Mouse (Mus musculus): ENCODE results near the gene Ano8. TPM values are rescaled to one million over a fixed set of nuclear protein-coding genes. Genes with fewer than 3 reads are reported as not detected.

Gene Ano8
- 4.6 TPM for polyA plus RNA-seq (2014; fragmentation: Illumina TruSeq; extraction: RNeasy Lipid Tissue Mini Kit (QIAGEN cat#74804); ENCODE audit: insufficient read depth, low read depth, low replicate concordance)

DNA sequence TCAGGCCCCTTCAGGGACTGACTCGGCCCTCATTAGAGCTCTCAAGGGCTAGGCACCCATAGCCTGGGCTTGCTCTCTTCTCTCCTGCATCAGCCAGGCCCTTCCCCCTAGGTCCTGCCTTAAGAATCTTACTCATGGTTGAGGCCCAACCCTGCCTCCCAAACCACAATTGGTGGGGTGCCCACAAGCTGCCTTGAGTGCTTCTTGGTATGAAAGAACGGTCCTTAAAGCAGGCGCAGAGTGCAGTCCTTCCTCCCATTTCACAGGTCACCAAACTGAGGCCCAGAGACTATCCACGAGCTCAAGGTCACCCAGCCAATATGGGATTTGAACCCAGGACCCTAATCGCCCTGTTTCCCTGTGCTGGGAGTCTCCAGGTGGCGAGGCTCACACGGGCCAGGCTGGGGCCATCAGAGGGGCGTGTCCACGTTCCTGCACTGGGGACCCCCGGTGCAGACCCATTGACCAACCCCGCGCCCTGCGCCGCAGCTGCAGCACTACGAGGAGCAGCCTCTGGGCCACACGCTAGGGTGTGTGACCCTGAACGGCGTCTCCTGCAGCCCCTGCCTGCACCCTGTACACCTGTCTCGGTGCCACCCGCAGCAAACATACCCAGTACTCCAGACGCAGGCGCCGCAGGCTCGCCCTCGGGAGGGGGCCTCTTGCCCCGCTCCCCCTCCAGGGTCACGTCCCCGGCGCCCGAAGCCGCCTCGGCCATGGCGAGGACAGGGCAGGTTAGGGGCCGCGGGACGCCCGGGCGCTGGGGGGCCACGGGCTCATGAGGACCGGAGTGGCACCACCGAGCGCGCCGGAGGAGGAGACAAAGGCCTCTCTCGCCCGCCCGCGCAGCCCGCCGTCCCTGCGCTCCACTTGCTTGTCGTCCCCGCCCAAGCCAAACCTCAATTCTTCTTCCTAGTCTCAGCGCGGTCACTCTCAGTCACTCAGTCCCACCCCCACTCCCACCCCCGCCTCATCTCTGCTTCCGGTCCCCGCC lies at the start of gene Ano8:
Ano8 (minus strand) TSS at position 822 of the 994 bp plus-strand sequence.

DNA sequence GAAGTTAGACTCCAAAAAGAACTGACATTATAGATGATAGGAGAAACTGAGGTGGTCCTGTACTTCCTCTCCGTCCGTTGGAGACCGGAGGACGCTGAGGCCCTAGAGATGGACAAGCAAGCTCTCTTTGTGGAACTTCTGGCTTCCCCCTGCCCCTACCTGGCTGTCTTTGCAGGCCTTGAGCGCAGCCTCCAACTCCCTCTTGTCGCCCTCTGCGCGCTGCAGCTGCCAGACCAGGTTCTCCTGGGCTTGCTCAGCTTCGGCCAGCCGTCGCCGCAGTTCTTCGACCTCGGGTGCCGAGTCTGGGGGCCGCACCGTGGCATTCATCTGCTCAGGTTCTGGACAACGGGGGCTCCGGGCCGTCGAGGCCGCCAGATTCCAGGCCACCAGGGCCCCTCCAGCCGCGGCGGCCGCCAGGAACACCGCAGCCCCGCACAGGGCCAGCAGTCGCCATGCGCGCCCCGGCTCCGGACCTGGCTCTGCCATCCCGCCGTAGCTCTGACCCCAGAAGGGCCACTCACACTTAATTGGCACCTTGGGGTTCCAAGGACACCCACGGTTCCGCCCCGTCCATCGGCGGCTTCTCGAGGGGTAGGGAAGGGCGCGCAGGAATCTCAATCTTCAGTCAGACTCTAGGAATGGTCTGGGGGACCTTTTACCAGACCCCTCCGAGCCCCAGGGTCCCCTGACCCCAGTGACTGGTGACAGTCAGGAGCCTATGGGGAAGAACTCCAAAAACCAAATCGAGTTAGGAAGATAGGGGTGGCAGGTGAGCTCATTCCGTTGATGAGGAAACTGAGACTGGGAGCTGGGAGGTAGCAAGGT lies 39.7 kb upstream of the Ano8 start, which contains the start of gene Ccdc194:
Ccdc194 (minus strand) TSS at position 486 of the 825 bp plus-strand sequence.

GRCm38 (mm10) chr8:71511644-71512043 lies 25.9 kb upstream of the Ano8 start, which contains the start of gene Plvap:
Gene Plvap, minus strand, starts transcription at chr8:71511752.

DNA sequence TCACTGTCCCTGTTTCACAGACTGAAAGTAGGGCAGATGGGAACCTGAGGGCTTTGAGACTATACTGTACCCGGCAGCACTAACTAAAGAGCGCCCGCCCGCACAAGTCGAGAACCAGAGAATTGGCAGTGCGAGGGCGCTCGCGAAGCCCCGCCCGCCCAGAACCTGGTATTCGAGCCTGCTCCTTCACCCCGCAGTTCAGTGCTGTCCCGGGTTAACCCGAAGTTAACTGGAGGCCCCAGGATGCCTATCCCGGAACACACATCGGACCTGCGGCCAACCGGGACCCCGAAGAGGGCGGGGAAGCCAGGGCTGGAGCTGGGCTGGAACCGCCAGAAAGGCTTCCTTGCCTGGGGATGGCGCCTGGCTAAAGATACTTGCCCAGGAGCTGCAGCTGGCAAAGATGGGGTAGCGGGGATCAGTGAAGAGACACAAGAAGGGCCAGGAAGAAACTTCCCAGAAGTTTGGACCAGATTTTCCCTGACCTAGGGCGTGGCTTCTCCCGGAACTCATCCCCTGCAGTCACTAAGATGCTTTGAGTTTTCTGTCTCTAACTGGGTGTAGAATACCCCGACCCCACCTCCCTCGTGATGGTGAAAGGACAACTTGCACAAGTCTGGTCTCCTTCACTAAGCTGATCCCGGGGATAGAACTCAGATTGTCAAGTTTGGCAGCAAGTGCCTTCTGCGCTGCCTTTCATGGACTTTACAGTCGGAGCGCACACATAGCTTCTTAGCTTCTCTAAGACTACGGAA lies 2.1 kb upstream of the Ano8 start, which contains the start of gene Gtpbp3:
Gtpbp3 (plus strand) TSS at position 413 of the 755 bp plus-strand sequence.

GRCm38 (mm10) chr8:71468916-71469315 lies 16.8 kb downstream of the Ano8 start, which contains the start of gene Dda1:
Gene Dda1, plus strand, starts transcription at chr8:71469199.

DNA sequence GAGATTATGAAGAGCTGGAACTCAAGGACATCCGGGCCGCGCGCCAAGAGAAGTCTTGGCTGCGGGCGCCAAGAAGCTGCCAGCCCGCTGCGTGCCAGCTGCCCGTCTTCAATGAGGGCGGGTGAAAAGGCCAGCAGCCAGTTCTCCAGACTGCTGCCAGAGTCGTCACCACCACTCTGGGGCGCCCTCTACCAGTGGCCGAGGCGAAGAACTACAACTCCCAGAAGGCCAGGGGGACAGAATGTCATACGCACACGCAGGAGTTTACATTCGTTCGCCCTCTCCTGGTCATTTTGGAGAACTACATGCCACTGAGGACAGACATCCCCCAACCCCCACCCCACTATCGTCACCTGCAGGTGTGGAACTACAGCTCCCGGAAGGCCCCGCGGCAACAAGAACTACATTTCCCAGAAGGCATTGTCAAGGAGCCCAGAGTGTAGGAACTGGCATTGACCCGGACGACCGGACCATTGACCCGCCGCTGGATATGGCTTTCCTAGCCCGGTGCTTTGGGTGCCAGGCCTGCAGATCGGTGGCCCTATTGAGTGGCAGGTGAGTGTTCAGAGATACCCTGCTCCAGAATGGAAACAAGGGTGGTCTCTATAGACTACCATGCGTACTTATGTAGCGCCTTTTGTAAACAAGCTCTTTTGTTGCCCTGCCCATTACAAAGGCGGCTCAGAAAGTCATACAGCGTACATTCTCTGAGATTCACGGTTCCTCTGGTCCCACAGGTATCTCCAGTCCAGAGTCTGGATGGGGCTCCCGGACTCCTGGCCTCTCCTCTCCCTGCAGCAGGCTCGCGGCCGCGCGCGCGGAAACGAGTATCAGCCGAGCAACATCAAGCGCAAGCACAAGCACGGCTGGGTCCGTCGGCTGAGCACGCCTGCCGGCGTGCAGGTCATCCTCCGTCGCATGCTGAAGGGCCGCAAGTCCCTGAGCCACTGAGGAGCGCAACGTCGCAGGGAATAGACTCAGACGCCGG lies 21.0 kb downstream of the Ano8 start, which contains the start of gene Mrpl34:
Mrpl34 (plus strand) TSS at position 447 of the 988 bp plus-strand sequence.

GRCm38 (mm10) chr8:71463188-71464033 lies 22.4 kb downstream of the Ano8 start, which contains the start of gene Abhd8:
Gene Abhd8, minus strand, starts transcription at chr8:71463655.

Other genes starting within 250 kb of the Ano8 start
- gene Myo9b, start 213.2 kb downstream of the Ano8 start, polyA plus RNA-seq (2014; fragmentation: Illumina TruSeq; extraction: RNeasy Lipid Tissue Mini Kit (QIAGEN cat#74804); ENCODE audit: insufficient read depth, low read depth, low replicate concordance): 19.5 TPM
- gene Haus8, start 213.0 kb downstream of the Ano8 start, polyA plus RNA-seq (2014; fragmentation: Illumina TruSeq; extraction: RNeasy Lipid Tissue Mini Kit (QIAGEN cat#74804); ENCODE audit: insufficient read depth, low read depth, low replicate concordance): 14.8 TPM
- gene Use1, start 119.1 kb downstream of the Ano8 start, polyA plus RNA-seq (2014; fragmentation: Illumina TruSeq; extraction: RNeasy Lipid Tissue Mini Kit (QIAGEN cat#74804); ENCODE audit: insufficient read depth, low read depth, low replicate concordance): 199 TPM
- gene Ocel1, start 114.7 kb downstream of the Ano8 start, polyA plus RNA-seq (2014; fragmentation: Illumina TruSeq; extraction: RNeasy Lipid Tissue Mini Kit (QIAGEN cat#74804); ENCODE audit: insufficient read depth, low read depth, low replicate concordance): 8.3 TPM
- 33.0 TPM for gene Nr2f6, start 104.0 kb downstream of the Ano8 start, polyA plus RNA-seq (2014; fragmentation: Illumina TruSeq; extraction: RNeasy Lipid Tissue Mini Kit (QIAGEN cat#74804); ENCODE audit: insufficient read depth, low read depth, low replicate concordance)
- 49.5 TPM for gene Ushbp1, start 90.2 kb downstream of the Ano8 start, polyA plus RNA-seq (2014; fragmentation: Illumina TruSeq; extraction: RNeasy Lipid Tissue Mini Kit (QIAGEN cat#74804); ENCODE audit: insufficient read depth, low read depth, low replicate concordance)
- gene Babam1, start 89.1 kb downstream of the Ano8 start, polyA plus RNA-seq (2014; fragmentation: Illumina TruSeq; extraction: RNeasy Lipid Tissue Mini Kit (QIAGEN cat#74804); ENCODE audit: insufficient read depth, low read depth, low replicate concordance): 65.2 TPM
- not detected for gene Ankle1, start 80.0 kb downstream of the Ano8 start, polyA plus RNA-seq (2014; fragmentation: Illumina TruSeq; extraction: RNeasy Lipid Tissue Mini Kit (QIAGEN cat#74804); ENCODE audit: insufficient read depth, low read depth, low replicate concordance)
- 16.1 TPM for gene Abhd8, start 22.3 kb downstream of the Ano8 start, polyA plus RNA-seq (2014; fragmentation: Illumina TruSeq; extraction: RNeasy Lipid Tissue Mini Kit (QIAGEN cat#74804); ENCODE audit: insufficient read depth, low read depth, low replicate concordance)
- 65.5 TPM for gene Mrpl34, start 21.0 kb downstream of the Ano8 start, polyA plus RNA-seq (2014; fragmentation: Illumina TruSeq; extraction: RNeasy Lipid Tissue Mini Kit (QIAGEN cat#74804); ENCODE audit: insufficient read depth, low read depth, low replicate concordance)
- gene Dda1, start 16.8 kb downstream of the Ano8 start, polyA plus RNA-seq (2014; fragmentation: Illumina TruSeq; extraction: RNeasy Lipid Tissue Mini Kit (QIAGEN cat#74804); ENCODE audit: insufficient read depth, low read depth, low replicate concordance): 33.9 TPM
- gene Gtpbp3, start 2.1 kb upstream of the Ano8 start, polyA plus RNA-seq (2014; fragmentation: Illumina TruSeq; extraction: RNeasy Lipid Tissue Mini Kit (QIAGEN cat#74804); ENCODE audit: insufficient read depth, low read depth, low replicate concordance): 10.1 TPM
- gene Plvap, start 25.8 kb upstream of the Ano8 start, polyA plus RNA-seq (2014; fragmentation: Illumina TruSeq; extraction: RNeasy Lipid Tissue Mini Kit (QIAGEN cat#74804); ENCODE audit: insufficient read depth, low read depth, low replicate concordance): 350 TPM
- not detected for gene Ccdc194, start 39.7 kb upstream of the Ano8 start, polyA plus RNA-seq (2014; fragmentation: Illumina TruSeq; extraction: RNeasy Lipid Tissue Mini Kit (QIAGEN cat#74804); ENCODE audit: insufficient read depth, low read depth, low replicate concordance)
- gene Bst2, start 51.5 kb upstream of the Ano8 start, polyA plus RNA-seq (2014; fragmentation: Illumina TruSeq; extraction: RNeasy Lipid Tissue Mini Kit (QIAGEN cat#74804); ENCODE audit: insufficient read depth, low read depth, low replicate concordance): 272 TPM
- 65.4 TPM for gene Mvb12a, start 57.0 kb upstream of the Ano8 start, polyA plus RNA-seq (2014; fragmentation: Illumina TruSeq; extraction: RNeasy Lipid Tissue Mini Kit (QIAGEN cat#74804); ENCODE audit: insufficient read depth, low read depth, low replicate concordance)
- gene Tmem221, start 72.9 kb upstream of the Ano8 start, polyA plus RNA-seq (2014; fragmentation: Illumina TruSeq; extraction: RNeasy Lipid Tissue Mini Kit (QIAGEN cat#74804); ENCODE audit: insufficient read depth, low read depth, low replicate concordance): 12.2 TPM
- not detected for gene Nxnl1, start 80.6 kb upstream of the Ano8 start, polyA plus RNA-seq (2014; fragmentation: Illumina TruSeq; extraction: RNeasy Lipid Tissue Mini Kit (QIAGEN cat#74804); ENCODE audit: insufficient read depth, low read depth, low replicate concordance)
- 21.0 TPM for gene Slc27a1, start 82.9 kb upstream of the Ano8 start, polyA plus RNA-seq (2014; fragmentation: Illumina TruSeq; extraction: RNeasy Lipid Tissue Mini Kit (QIAGEN cat#74804); ENCODE audit: insufficient read depth, low read depth, low replicate concordance)
- gene Pgls, start 106.2 kb upstream of the Ano8 start, polyA plus RNA-seq (2014; fragmentation: Illumina TruSeq; extraction: RNeasy Lipid Tissue Mini Kit (QIAGEN cat#74804); ENCODE audit: insufficient read depth, low read depth, low replicate concordance): 79.5 TPM
- 3.3 TPM for gene Fam129c, start 111.7 kb upstream of the Ano8 start, polyA plus RNA-seq (2014; fragmentation: Illumina TruSeq; extraction: RNeasy Lipid Tissue Mini Kit (QIAGEN cat#74804); ENCODE audit: insufficient read depth, low read depth, low replicate concordance)
- gene Colgalt1, start 125.0 kb upstream of the Ano8 start, polyA plus RNA-seq (2014; fragmentation: Illumina TruSeq; extraction: RNeasy Lipid Tissue Mini Kit (QIAGEN cat#74804); ENCODE audit: insufficient read depth, low read depth, low replicate concordance): 51.7 TPM
- gene Unc13a, start 185.8 kb upstream of the Ano8 start, polyA plus RNA-seq (2014; fragmentation: Illumina TruSeq; extraction: RNeasy Lipid Tissue Mini Kit (QIAGEN cat#74804); ENCODE audit: insufficient read depth, low read depth, low replicate concordance): 0.04 TPM
- 8.6 TPM for gene Jak3, start 190.3 kb upstream of the Ano8 start, polyA plus RNA-seq (2014; fragmentation: Illumina TruSeq; extraction: RNeasy Lipid Tissue Mini Kit (QIAGEN cat#74804); ENCODE audit: insufficient read depth, low read depth, low replicate concordance)
- gene Insl3, start 203.3 kb upstream of the Ano8 start, polyA plus RNA-seq (2014; fragmentation: Illumina TruSeq; extraction: RNeasy Lipid Tissue Mini Kit (QIAGEN cat#74804); ENCODE audit: insufficient read depth, low read depth, low replicate concordance): 5.2 TPM
- 7.3 TPM for gene B3gnt3, start 215.8 kb upstream of the Ano8 start, polyA plus RNA-seq (2014; fragmentation: Illumina TruSeq; extraction: RNeasy Lipid Tissue Mini Kit (QIAGEN cat#74804); ENCODE audit: insufficient read depth, low read depth, low replicate concordance)
- gene Fcho1, start 239.8 kb upstream of the Ano8 start, polyA plus RNA-seq (2014; fragmentation: Illumina TruSeq; extraction: RNeasy Lipid Tissue Mini Kit (QIAGEN cat#74804); ENCODE audit: insufficient read depth, low read depth, low replicate concordance): 3.7 TPM

All from lung, adult 10 weeks (tissue).